Mouse (Mus musculus): ENCODE measurements around the gene Ndufaf3.
A peak's percentile ranks its signal among the peaks of the same experiment; 100 is the strongest.

Ndufaf3 gene

GRCm38 (mm10) chr9:108573774-108574690 is 6.8 kb upstream of the Ndufaf3 start:
- DNase-seq (ENCODE audit: low read depth, low spot score), result peak; percentile 60

GRCm38 (mm10) chr9:108572321-108572720 is 5.1 kb upstream of the Ndufaf3 start:
- no peak for DNase-seq (ENCODE audit: low read depth, low spot score)

GRCm38 (mm10) chr9:108571401-108571973 is 4.3 kb upstream of the Ndufaf3 start:
- no peak for DNase-seq (ENCODE audit: low read depth, low spot score)

GRCm38 (mm10) chr9:108570207-108570896 is 3.1 kb upstream of the Ndufaf3 start:
- peak; percentile 89 for DNase-seq (ENCODE audit: low read depth, low spot score)

- peak; percentile 95 for DNase-seq (ENCODE audit: low read depth, low spot score)
Observed at GRCm38 (mm10) chr9:108569381-108570206, 2.4 kb upstream of the Ndufaf3 start, which contains the start of gene Dalrd3. TSS of gene Dalrd3 (plus strand) at chr9:108569886.

- DNase-seq (ENCODE audit: low read depth, low spot score), result no peak
Observed at GRCm38 (mm10) chr9:108568511-108568921, 1.3 kb upstream of the Ndufaf3 start.

DNA sequence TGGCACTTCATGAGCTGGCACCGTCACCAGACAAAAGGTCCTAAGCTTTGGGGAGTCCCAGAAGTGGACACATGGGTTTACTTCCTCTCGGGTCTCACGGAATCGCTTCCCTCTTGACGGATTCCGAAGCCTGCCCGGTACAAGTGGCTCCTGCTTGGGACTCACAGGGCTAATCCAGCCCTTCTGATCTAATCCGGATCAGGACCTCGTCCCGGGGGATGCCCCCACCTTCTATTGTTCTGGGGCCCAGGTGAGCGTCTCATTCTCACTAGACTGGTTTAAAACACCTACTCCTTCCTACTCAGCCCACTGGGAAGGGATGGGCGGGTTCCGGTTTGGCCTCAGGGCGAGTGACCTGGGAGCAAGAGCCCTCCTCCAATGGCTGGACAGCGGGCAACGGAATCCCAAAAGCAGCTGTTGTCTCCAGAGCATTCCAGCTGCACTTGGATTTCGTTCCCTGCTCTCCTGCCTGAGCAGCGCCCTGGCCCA is 741 bp upstream of the Ndufaf3 start:
- peak; percentile 47 for DNase-seq (ENCODE audit: low read depth, low spot score)

- DNase-seq (ENCODE audit: low read depth, low spot score), result peak; percentile 27
Observed at GRCm38 (mm10) chr9:108565881-108566814, 1.1 kb downstream of the Ndufaf3 start.

GRCm38 (mm10) chr9:108564131-108564530 is 3.1 kb downstream of the Ndufaf3 start:
- no peak for DNase-seq (ENCODE audit: low read depth, low spot score)

- no peak for DNase-seq (ENCODE audit: low read depth, low spot score)
Observed at GRCm38 (mm10) chr9:108563671-108564070, 3.6 kb downstream of the Ndufaf3 start.

- peak; percentile 97 for DNase-seq (ENCODE audit: low read depth, low spot score)
Observed at GRCm38 (mm10) chr9:108560227-108560841, 6.9 kb downstream of the Ndufaf3 start, which contains the start of gene Impdh2. TSS of gene Impdh2 (plus strand) at chr9:108560286.

DNA sequence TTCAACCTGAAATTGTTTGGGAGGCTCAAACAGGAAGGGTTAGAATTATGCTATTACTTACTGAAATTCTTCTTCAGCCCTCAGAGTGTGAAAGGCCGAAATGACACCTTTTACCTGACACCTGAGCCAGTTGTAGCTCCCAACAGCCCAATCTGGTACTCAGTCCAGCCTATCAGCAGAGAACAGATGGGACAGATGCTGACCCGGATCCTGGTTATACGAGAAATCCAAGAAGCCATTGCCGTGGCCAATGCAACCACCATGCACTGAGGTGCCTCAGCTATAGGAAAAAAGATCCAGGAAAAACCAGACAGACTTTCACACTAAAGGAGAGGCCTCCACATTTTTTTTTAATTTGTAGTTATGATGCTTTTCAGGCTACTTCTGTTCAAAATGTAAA is 8.1 kb downstream of the Ndufaf3 start:
- no peak for DNase-seq (ENCODE audit: low read depth, low spot score)

- no peak for DNase-seq (ENCODE audit: low read depth, low spot score)
Observed at GRCm38 (mm10) chr9:108546875-108547274, 20.4 kb downstream of the Ndufaf3 start.

- DNase-seq (ENCODE audit: low read depth, low spot score), result no peak
Observed at GRCm38 (mm10) chr9:108545986-108546385, 21.2 kb downstream of the Ndufaf3 start.

DNA sequence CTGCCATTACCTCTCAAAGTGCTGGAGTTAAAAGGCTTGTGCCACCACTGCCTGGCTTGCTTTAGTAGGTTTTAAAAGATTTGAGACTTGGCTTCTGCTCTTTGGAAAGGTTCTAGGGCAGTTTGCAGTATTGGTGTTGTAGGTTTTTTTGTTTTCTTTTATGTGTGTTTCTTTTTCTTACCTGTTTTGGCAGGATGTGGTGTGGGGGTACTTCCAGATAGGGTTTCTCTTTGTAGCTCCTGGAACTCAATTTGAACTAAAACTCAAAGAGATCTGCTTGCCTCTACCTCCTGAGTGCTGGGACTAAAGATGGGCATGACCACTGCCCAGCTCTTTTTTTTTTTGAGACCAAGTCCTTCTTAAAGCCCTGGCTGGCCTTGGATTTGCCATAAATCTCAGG is 26.4 kb downstream of the Ndufaf3 start:
- no peak for DNase-seq (ENCODE audit: low read depth, low spot score)

DNA sequence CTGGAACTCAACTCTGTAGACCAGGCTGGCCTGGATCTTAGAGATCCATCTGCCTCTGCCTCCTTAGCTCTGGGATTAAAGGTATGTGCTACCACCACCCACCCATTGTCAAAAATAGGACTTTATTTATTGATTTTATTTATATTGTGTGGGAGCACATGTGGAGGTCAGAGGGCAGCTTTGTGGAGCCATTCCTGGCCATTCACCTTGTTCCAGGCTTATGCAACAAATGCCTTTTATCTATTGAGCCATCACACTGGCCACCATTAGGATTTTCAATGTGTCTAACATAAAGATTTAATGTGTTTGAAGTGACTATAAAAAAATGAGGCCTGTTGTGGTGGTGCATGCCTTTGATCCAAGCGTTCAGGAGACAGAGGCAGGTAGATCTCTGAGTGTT is 35.7 kb downstream of the Ndufaf3 start:
- DNase-seq (ENCODE audit: low read depth, low spot score), result no peak

GRCm38 (mm10) chr9:108530954-108531353 is 36.3 kb downstream of the Ndufaf3 start:
- DNase-seq (ENCODE audit: low read depth, low spot score), result no peak

- no peak for DNase-seq (ENCODE audit: low read depth, low spot score)
Observed at GRCm38 (mm10) chr9:108525400-108525799, 41.8 kb downstream of the Ndufaf3 start.

DNA sequence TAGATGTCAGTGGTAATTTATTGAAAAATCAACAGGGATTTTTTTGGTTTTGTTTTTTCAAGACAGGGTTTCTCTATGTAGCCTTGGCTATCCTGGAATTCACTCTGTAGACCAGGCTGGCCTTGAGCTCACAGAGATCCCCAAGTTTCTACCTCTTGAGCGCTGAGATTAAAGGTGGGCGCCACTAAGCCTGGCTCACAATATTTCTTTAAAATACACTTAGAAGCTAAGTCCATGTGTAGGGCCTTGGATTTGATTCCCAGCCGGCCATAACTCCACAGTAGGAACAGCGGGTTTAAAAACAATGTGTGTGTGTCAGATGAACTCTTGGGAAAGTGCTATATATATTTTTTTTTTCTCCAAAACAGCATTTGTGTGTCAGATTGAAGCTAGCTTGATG is 43.9 kb downstream of the Ndufaf3 start:
- no peak for DNase-seq (ENCODE audit: low read depth, low spot score)

DNA sequence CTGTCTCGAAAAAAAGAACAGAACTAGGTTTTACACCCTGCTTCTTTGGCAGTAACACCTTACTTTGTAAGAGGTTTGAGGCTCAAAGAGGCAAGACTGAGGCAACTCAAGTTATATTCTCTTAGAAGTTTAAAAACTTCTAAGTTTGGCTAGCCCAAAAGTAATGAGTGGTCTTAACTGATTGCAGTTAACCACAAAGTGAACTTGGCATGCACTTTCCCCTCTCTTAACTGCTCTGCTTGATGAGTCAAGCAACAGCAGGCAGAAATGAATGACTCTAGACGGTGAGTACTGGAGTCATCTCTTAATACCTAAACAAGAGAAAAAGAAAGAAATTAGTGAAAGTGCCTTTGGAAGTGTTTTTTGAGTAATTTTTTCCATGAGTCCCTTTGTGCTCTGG is 45.6 kb downstream of the Ndufaf3 start:
- peak; percentile 44 for DNase-seq (ENCODE audit: low read depth, low spot score)

All from 3T3-L1 (cell line).